9 mouse cellular contexts compared by ENCODE assay signal in genomic region chr4:148040933-148041610, GRCm38 (mm10). TPM values are rescaled to one million over a fixed set of nuclear protein-coding genes. Genes with fewer than 3 reads are reported as not detected.
DNase-seq lines count a peak whose midpoint lies in the region; ATAC-seq and TF ChIP-seq lines count a peak whose summit lies in the region.
"Had no signal": no experiment of that assay in that cellular context is flagged by ENCODE, and none has a peak within 500 bp of the region (broad histone marks: within the 10 kb centered on the region; RNA-seq: fewer than 3 reads in every experiment).

No protein-coding gene starts in this region.

- no peak for TF ChIP-seq CTCF in lung, postnatal 0 days (IDR thresholded peaks at IDR 0.05)

- H3K36me3 ChIP-seq in embryonic facial prominence, embryonic 12.5 days, result peaks cover 27% of the 10 kb centered on the region
- peaks cover 38% of the 10 kb centered on the region for H3K36me3 ChIP-seq in heart, embryonic 10.5 days
- H3K36me3 ChIP-seq in kidney, embryonic 14.5 days (ENCODE audit: control insufficient read depth, insufficient read depth, low read length), result peaks cover 25% of the 10 kb centered on the region
- peaks cover 11% of the 10 kb centered on the region; the same call in 1 of the 2 replicates for H3K36me3 ChIP-seq in lung, postnatal 0 days (ENCODE audit: insufficient read depth, low read length)

- 0% methylated on average over 19 of the region's 19 CpGs for WGBS in embryonic facial prominence, embryonic 12.5 days
- WGBS in heart, embryonic 10.5 days, result under 1% methylated on average over 19 of the region's 19 CpGs
- WGBS in kidney, embryonic 14.5 days, result 0% methylated on average over 19 of the region's 19 CpGs
- 3% methylated on average over 19 of the region's 19 CpGs for WGBS in lung, postnatal 0 days

- peak overlapping the region; percentile 75 for H3K9ac ChIP-seq in embryonic facial prominence, embryonic 12.5 days
- H3K9ac ChIP-seq in kidney, embryonic 14.5 days (ENCODE audit: low read depth, low read length), result peak overlapping the region; percentile 58
- peak overlapping the region; percentile 46 for H3K9ac ChIP-seq in lung, postnatal 0 days (replicated peaks; ENCODE audit: low read depth)

- no peaks in the 10 kb centered on the region for H3K27me3 ChIP-seq in embryonic facial prominence, embryonic 12.5 days
- H3K27me3 ChIP-seq in heart, embryonic 10.5 days (ENCODE audit: insufficient read depth, poor library complexity, severe bottlenecking), result no peaks in the 10 kb centered on the region
- no peaks in the 10 kb centered on the region for H3K27me3 ChIP-seq in kidney, embryonic 14.5 days (ENCODE audit: control insufficient read depth, insufficient read depth, low read length)
- H3K27me3 ChIP-seq in lung, postnatal 0 days (replicated peaks; ENCODE audit: insufficient read depth, low read length), result no peaks in the 10 kb centered on the region

- TF ChIP-seq EP300 in lung, postnatal 0 days (IDR thresholded peaks at IDR 0.05), result no peak

- H3K4me1 ChIP-seq in embryonic facial prominence, embryonic 12.5 days, result peaks cover 43% of the 10 kb centered on the region
- H3K4me1 ChIP-seq in heart, embryonic 10.5 days, result peaks cover 74% of the 10 kb centered on the region
- H3K4me1 ChIP-seq in kidney, embryonic 14.5 days (ENCODE audit: control insufficient read depth, insufficient read depth, low read length), result peaks cover 31% of the 10 kb centered on the region
- peaks cover 17% of the 10 kb centered on the region; the same call in 1 of the 2 replicates for H3K4me1 ChIP-seq in lung, postnatal 0 days (ENCODE audit: insufficient read depth, low read depth, low read length)

- H3K4me2 ChIP-seq in embryonic facial prominence, embryonic 12.5 days (replicated peaks), result peak overlapping the region; percentile 89
- H3K4me2 ChIP-seq in kidney, embryonic 14.5 days (replicated peaks; ENCODE audit: low read depth, low read length), result peak overlapping the region; percentile 81
- H3K4me2 ChIP-seq in lung, postnatal 0 days (replicated peaks; ENCODE audit: low read depth, low read length), result peak overlapping the region; percentile 70

- ATAC-seq in embryonic facial prominence, embryonic 12.5 days (ENCODE audit: insufficient number of reproducible peaks, insufficient read depth, low FRiP score, low TSS enrichment), result peak; percentile 62
- peak; percentile 59 for ATAC-seq in kidney, embryonic 14.5 days (ENCODE audit: low FRiP score, low TSS enrichment)
- ATAC-seq in lung, postnatal 0 days, result peak; percentile 27
- no peak for ATAC-seq in inflammation-experienced regulatory T-cells, adult 6 months

- H3K9me3 ChIP-seq in embryonic facial prominence, embryonic 12.5 days, result no peaks in the 10 kb centered on the region
- H3K9me3 ChIP-seq in heart, embryonic 10.5 days, result no peaks in the 10 kb centered on the region
- no peaks in the 10 kb centered on the region for H3K9me3 ChIP-seq in kidney, embryonic 14.5 days (ENCODE audit: control insufficient read depth, low read length)
- H3K9me3 ChIP-seq in lung, postnatal 0 days (ENCODE audit: low read length), result no peaks in the 10 kb centered on the region

- peak overlapping the region; percentile 55 for H3K4me3 ChIP-seq in embryonic facial prominence, embryonic 12.5 days
- H3K4me3 ChIP-seq in heart, embryonic 10.5 days, result peak overlapping the region; percentile 66
- peak overlapping the region; percentile 43 for H3K4me3 ChIP-seq in kidney, embryonic 14.5 days (ENCODE audit: low read length)
- H3K4me3 ChIP-seq in lung, postnatal 0 days (ENCODE audit: low read depth, low read length), result peak overlapping the region; percentile 44

- peak; percentile 94 for DNase-seq in ES-CJ7 (ENCODE audit: low read depth, low spot score)
- peak; percentile 90 for DNase-seq in adrenal gland, postnatal 10 days
- peak; percentile 92 for DNase-seq in heart, embryonic 10.5 days (ENCODE audit: low spot score)
- DNase-seq in lung, postnatal 0 days (ENCODE audit: low spot score), result peak; percentile 90
- peak; percentile 85 for DNase-seq in retina, postnatal 1 day

- peak overlapping the region; percentile 89 for H3K27ac ChIP-seq in embryonic facial prominence, embryonic 12.5 days
- peak overlapping the region; percentile 89 for H3K27ac ChIP-seq in heart, embryonic 10.5 days
- peak overlapping the region; percentile 85; the same call in 1 of the 2 replicates for H3K27ac ChIP-seq in kidney, embryonic 14.5 days (ENCODE audit: low read depth, low read length)
- H3K27ac ChIP-seq in lung, postnatal 0 days (ENCODE audit: low read length), result peak overlapping the region; percentile 74

RNA-seq across cellular contexts. Expression of gene Mthfr, which starts 2.2 kb away (rescaled TPM):
- total RNA-seq in adrenal gland, postnatal 10 days (2021), result 10 to 100 TPM; 41.9 to 44.0 TPM
- 25.7 and 29.1 TPM in 2 replicates for polyA plus RNA-seq in embryonic facial prominence, embryonic 12.5 days (2016; fragmentation: Nextera tagmentation; extraction: Ambion mirVana)
- 13.5 and 15.6 TPM in 2 replicates for polyA plus RNA-seq in heart, embryonic 10.5 days (2016; fragmentation: Nextera tagmentation; extraction: Ambion mirVana)
- 11.8 and 19.7 TPM in 2 replicates for polyA plus RNA-seq in kidney, embryonic 14.5 days (2014; fragmentation: Nextera tagmentation; extraction: Ambion mirVana)
- polyA plus RNA-seq in lung, postnatal 0 days (2015; fragmentation: Nextera tagmentation; extraction: Ambion mirVana), result 14.0 and 14.2 TPM in 2 replicates
- polyA plus RNA-seq in inflammation-experienced regulatory T-cells, adult 6 months (2017; shearing (Covaris generic)), result 10 to 100 TPM in 1 of 3 experiments, 1 to 10 TPM in 2; 9.2 to 12.0 (median 9.5) TPM

RNA-seq across cellular contexts. Expression of gene Clcn6, which starts 2.5 kb away (rescaled TPM):
- total RNA-seq in adrenal gland, postnatal 10 days (2021), result 10 to 100 TPM in 1 of 2 experiments, 1 to 10 TPM in 1; 8.4 to 12.8 TPM
- 10.5 and 10.6 TPM in 2 replicates for polyA plus RNA-seq in embryonic facial prominence, embryonic 12.5 days (2016; fragmentation: Nextera tagmentation; extraction: Ambion mirVana)
- 8.0 and 8.4 TPM in 2 replicates for polyA plus RNA-seq in heart, embryonic 10.5 days (2016; fragmentation: Nextera tagmentation; extraction: Ambion mirVana)
- 4.0 and 6.0 TPM in 2 replicates for polyA plus RNA-seq in kidney, embryonic 14.5 days (2014; fragmentation: Nextera tagmentation; extraction: Ambion mirVana)
- polyA plus RNA-seq in lung, postnatal 0 days (2015; fragmentation: Nextera tagmentation; extraction: Ambion mirVana), result 3.5 and 4.1 TPM in 2 replicates
- polyA plus RNA-seq in inflammation-experienced regulatory T-cells, adult 6 months (2017; shearing (Covaris generic)), result 1 to 10 TPM; 3.8 to 7.0 (median 6.3) TPM

RNA-seq across cellular contexts. Expression of gene Nppa, which starts 40.5 kb away (rescaled TPM):
- not detected for total RNA-seq in adrenal gland, postnatal 10 days (2021)
- polyA plus RNA-seq in embryonic facial prominence, embryonic 12.5 days (2016; fragmentation: Nextera tagmentation; extraction: Ambion mirVana), result 0.64 and 10.6 TPM in 2 replicates
- 2,404 and 4,482 TPM in 2 replicates for polyA plus RNA-seq in heart, embryonic 10.5 days (2016; fragmentation: Nextera tagmentation; extraction: Ambion mirVana)
- 0.45 TPM in 1 of 2 replicates, not detected in the other for polyA plus RNA-seq in kidney, embryonic 14.5 days (2014; fragmentation: Nextera tagmentation; extraction: Ambion mirVana)
- 1.6 and 2.8 TPM in 2 replicates for polyA plus RNA-seq in lung, postnatal 0 days (2015; fragmentation: Nextera tagmentation; extraction: Ambion mirVana)
- not detected for polyA plus RNA-seq in inflammation-experienced regulatory T-cells, adult 6 months (2017; shearing (Covaris generic))

RNA-seq across cellular contexts. Expression of gene Agtrap, which starts 46.8 kb away (rescaled TPM):
- 10 to 100 TPM; 45.4 to 45.5 TPM for total RNA-seq in adrenal gland, postnatal 10 days (2021)
- 12.0 and 14.0 TPM in 2 replicates for polyA plus RNA-seq in embryonic facial prominence, embryonic 12.5 days (2016; fragmentation: Nextera tagmentation; extraction: Ambion mirVana)
- polyA plus RNA-seq in heart, embryonic 10.5 days (2016; fragmentation: Nextera tagmentation; extraction: Ambion mirVana), result 20.8 and 25.5 TPM in 2 replicates
- polyA plus RNA-seq in kidney, embryonic 14.5 days (2014; fragmentation: Nextera tagmentation; extraction: Ambion mirVana), result 17.4 and 22.8 TPM in 2 replicates
- polyA plus RNA-seq in lung, postnatal 0 days (2015; fragmentation: Nextera tagmentation; extraction: Ambion mirVana), result 20.7 and 22.0 TPM in 2 replicates
- 10 to 100 TPM; 13.3 to 21.5 (median 14.3) TPM for polyA plus RNA-seq in inflammation-experienced regulatory T-cells, adult 6 months (2017; shearing (Covaris generic))

RNA-seq across cellular contexts. Expression of gene Nppb, which starts 55.5 kb away (rescaled TPM):
- total RNA-seq in adrenal gland, postnatal 10 days (2021), result not detected
- not detected in 2 replicates for polyA plus RNA-seq in embryonic facial prominence, embryonic 12.5 days (2016; fragmentation: Nextera tagmentation; extraction: Ambion mirVana)
- 124 and 308 TPM in 2 replicates for polyA plus RNA-seq in heart, embryonic 10.5 days (2016; fragmentation: Nextera tagmentation; extraction: Ambion mirVana)
- polyA plus RNA-seq in kidney, embryonic 14.5 days (2014; fragmentation: Nextera tagmentation; extraction: Ambion mirVana), result not detected in 2 replicates
- polyA plus RNA-seq in lung, postnatal 0 days (2015; fragmentation: Nextera tagmentation; extraction: Ambion mirVana), result not detected in 2 replicates
- not detected for polyA plus RNA-seq in inflammation-experienced regulatory T-cells, adult 6 months (2017; shearing (Covaris generic))
- total RNA-seq: layer of hippocampus, adult 8-10 months had no signal

Comparison
In these comparisons a context has a peak if more than half of its experiments do, and no peak if none do; other contexts are left out.
1. RNA of gene Nppa, which starts 40.5 kb away (polyA plus RNA-seq): 2,404 to 4,482 TPM in heart, embryonic 10.5 days; 1.6 to 2.8 TPM in lung, postnatal 0 days, 0.64 to 10.6 TPM in embryonic facial prominence, embryonic 12.5 days, 0.45 TPM in kidney, embryonic 14.5 days and not detected in inflammation-experienced regulatory T-cells, adult 6 months; every median in the first group is over 100 times any median in the second.
2. Peak in every context shown above with its lines, with median percentiles within 50 percentile points of each other: DNase-seq, H3K27ac ChIP-seq, H3K4me2 ChIP-seq, H3K4me3 ChIP-seq and H3K9ac ChIP-seq.